Mouse (Mus musculus) lung, postnatal 0 days (tissue): Measurements from ENCODE around the gene Cfap221. TPM values are rescaled to one million over a fixed set of nuclear protein-coding genes. Genes with fewer than 3 reads are reported as not detected.

Source experiments
- ATAC-seq: fragments of 200-750 bp; cut with Nextera tagmentation; 2 replicates; pipeline ENCODE4 v1.8.0; 2017; ENCODE audit warnings: moderate library complexity
- DNase-seq: peaks from one replicate; pipeline ENCODE4 v3.0.0-alpha.2; 2016; ENCODE audit warnings: low spot score
- H3K27ac ChIP-seq: fragments of 300-500 bp; sonication (generic); 2 replicates; pipeline ENCODE4 v1.5.1; 2014; ENCODE audit warnings: antibody characterized with exemption, mild to moderate bottlenecking, low read length, mixed read lengths
- H3K27me3 ChIP-seq: fragments of 300-500 bp; sonication (generic); replicated peaks from 2 replicates; pipeline ENCODE4 v1.6.1; 2014; ENCODE audit warnings: low read length, mixed read lengths; ENCODE audit not compliant: insufficient read depth
- H3K36me3 ChIP-seq: fragments of 300-500 bp; sonication (generic); 2 replicates; pipeline ENCODE4 v1.6.1; 2014; ENCODE audit warnings: low read length, mixed read lengths; ENCODE audit not compliant: insufficient read depth
- H3K4me1 ChIP-seq: fragments of 300-500 bp; sonication (generic); 2 replicates; pipeline ENCODE4 v1.6.1; 2014; ENCODE audit warnings: antibody characterized with exemption, low read depth, low read length, mixed read lengths; ENCODE audit not compliant: insufficient read depth
- H3K4me2 ChIP-seq: fragments of 300-500 bp; sonication (generic); replicated peaks from 2 replicates; pipeline ENCODE4 v1.6.1; 2014; ENCODE audit warnings: low read depth, mild to moderate bottlenecking, low read length, moderate library complexity, mixed read lengths
- H3K4me3 ChIP-seq: fragments of 300-500 bp; sonication (generic); 2 replicates; pipeline ENCODE4 v1.5.1; 2014; ENCODE audit warnings: low read depth, low read length
- H3K9ac ChIP-seq: fragments of 300-500 bp; sonication (generic); replicated peaks from 2 replicates; pipeline ENCODE4 v1.6.1; 2014; ENCODE audit warnings: low read depth, mild to moderate bottlenecking
- H3K9me3 ChIP-seq: fragments of 300-500 bp; sonication (generic); 2 replicates; pipeline ENCODE4 v1.6.1; 2016; ENCODE audit warnings: low read length, mixed read lengths
- CTCF ChIP-seq: IDR thresholded peaks from 2 replicates; pipeline ENCODE4 v1.5.1; 2016; ENCODE audit warnings: antibody characterized with exemption, mild to moderate bottlenecking
- EP300 ChIP-seq: IDR thresholded peaks from 2 replicates; pipeline ENCODE4 v1.6.1; 2016; ENCODE audit warnings: antibody characterized with exemption, mild to moderate bottlenecking, control low read depth
- whole genome bisulfite sequencing: fragments of 180-500 bp; shearing (Covaris S2); extraction: QIAGEN DNeasy Blood & Tissue Kit; methylation state at CpG from one replicate; pipeline ENCODE4 v1.1.7; 2014; 5-methylcytosine and 5-hydroxymethylcytosine counted together
- polyA plus RNA-seq: library from polyadenylated mRNA; unstranded; fragments of >200 nt; fragmentation: Nextera tagmentation; extraction: Ambion mirVana; gene quantifications from 2 replicates; pipeline ENCODE4 v1.2.1, GENCODE M21; 2015

The Cfap221 gene
- polyA plus RNA-seq, 1 experiment from 2014 or later, result 0.39 TPM

GRCm38 (mm10) chr1:119889347-119889746 is 107.7 kb downstream of the Cfap221 start:
- Histone ChIP-seq H3K4me2 (peak overlapping the region; percentile 40), H3K9ac (no peak overlapping the region)
- no peak for ATAC-seq

GRCm38 (mm10) chr1:119886320-119886719 is 110.7 kb downstream of the Cfap221 start:
- Histone ChIP-seq H3K4me3 (no peak overlapping the region), H3K4me1 (no peaks in the 10 kb centered on the region; the same call in 1 of the 2 replicates), H3K36me3 (no peaks in the 10 kb centered on the region), H3K4me2 (no peak overlapping the region), H3K27ac (peak overlapping the region; percentile 11; the same call in 1 of the 2 replicates), H3K9me3 (no peaks in the 10 kb centered on the region), H3K9ac (no peak overlapping the region), H3K27me3 (no peaks in the 10 kb centered on the region)
- DNase-seq (peak; percentile 50), ATAC-seq (peak; percentile 63)
- WGBS, result 29% methylated on average over 7 of the region's 7 CpGs
- TF ChIP-seq CTCF, result no peak
- TF ChIP-seq EP300, result no peak

More at GRCm38 (mm10) chr1:119889347-119889746, 107.7 kb downstream of the Cfap221 start:
- Histone ChIP-seq H3K27me3 (no peaks in the 10 kb centered on the region), H3K4me3 (no peak overlapping the region), H3K36me3 (no peaks in the 10 kb centered on the region), H3K9me3 (no peaks in the 10 kb centered on the region), H3K4me1 (no peaks in the 10 kb centered on the region; the same call in 1 of the 2 replicates), H3K27ac (no peak overlapping the region)
- no peak for DNase-seq
- 55% methylated on average over 16 of the region's 16 CpGs for WGBS
- TF ChIP-seq EP300 (no peak), CTCF (no peak)

- Histone ChIP-seq H3K36me3 (no peaks in the 10 kb centered on the region), H3K4me1 (no peaks in the 10 kb centered on the region; the same call in 1 of the 2 replicates), H3K27ac (no peak overlapping the region), H3K4me3 (no peak overlapping the region), H3K27me3 (no peaks in the 10 kb centered on the region), H3K4me2 (no peak overlapping the region), H3K9me3 (no peaks in the 10 kb centered on the region), H3K9ac (no peak overlapping the region)
- whole genome bisulfite sequencing, result 70% methylated on average over 3 of the region's 3 CpGs
- TF ChIP-seq EP300 (no peak), CTCF (no peak)
- ATAC-seq (no peak), DNase-seq (no peak)
These were observed 112.8 kb downstream of the Cfap221 start for GRCm38 (mm10) chr1:119884272-119884671.

GRCm38 (mm10) chr1:119878909-119879308 is 118.1 kb downstream of the Cfap221 start:
- 56% methylated on average over 7 of the region's 7 CpGs for WGBS
- Histone ChIP-seq H3K4me2 (no peak overlapping the region), H3K4me3 (no peak overlapping the region), H3K9ac (no peak overlapping the region), H3K4me1 (no peaks in the 10 kb centered on the region), H3K9me3 (no peaks in the 10 kb centered on the region), H3K27ac (no peak overlapping the region), H3K27me3 (no peaks in the 10 kb centered on the region), H3K36me3 (no peaks in the 10 kb centered on the region)
- ATAC-seq (no peak; the same call in 1 of the 2 replicates), DNase-seq (peak; percentile 63)
- TF ChIP-seq CTCF (no peak), EP300 (no peak)

- Histone ChIP-seq H3K9ac (no peak overlapping the region), H3K27me3 (no peaks in the 10 kb centered on the region), H3K36me3 (no peaks in the 10 kb centered on the region), H3K27ac (no peak overlapping the region), H3K4me2 (no peak overlapping the region), H3K4me3 (no peak overlapping the region), H3K9me3 (no peaks in the 10 kb centered on the region), H3K4me1 (no peaks in the 10 kb centered on the region)
- 66% methylated on average over 4 of the region's 4 CpGs for WGBS
- DNase-seq (no peak), ATAC-seq (no peak)
- TF ChIP-seq EP300, result no peak
- no peak for TF ChIP-seq CTCF
These were observed 119.6 kb downstream of the Cfap221 start for GRCm38 (mm10) chr1:119877469-119877868.

Other genes with a start within 250 kb of the Cfap221 start
- gene Ptpn4, start 159.6 kb downstream of the Cfap221 start, polyA plus RNA-seq, result 4.8 and 6.8 TPM in 2 replicates
- gene Tmem177, start 84.0 kb downstream of the Cfap221 start, polyA plus RNA-seq, result 3.4 and 4.5 TPM in 2 replicates
- 0.14 TPM in 2 replicates for gene Sctr, start 9.7 kb upstream of the Cfap221 start, polyA plus RNA-seq
- gene Tmem37, start 76.8 kb upstream of the Cfap221 start, polyA plus RNA-seq, result 121 and 127 TPM in 2 replicates
- 646 and 687 TPM in 2 replicates for gene Dbi, start 123.8 kb upstream of the Cfap221 start, polyA plus RNA-seq
- 10.7 and 12.5 TPM in 2 replicates for gene 3110009E18Rik, start 124.0 kb upstream of the Cfap221 start, polyA plus RNA-seq